Mouse (Mus musculus) CH12.LX (cell line): ENCODE measurements around the gene Tle2. TPM values are rescaled to one million over a fixed set of nuclear protein-coding genes. Genes with fewer than 3 reads are reported as not detected.

Source experiments
- DNase-seq: peaks from one replicate; pipeline ENCODE4 v3.0.0-alpha.2; 2013; ENCODE audit errors: extremely low read depth
- H3K27ac ChIP-seq: 2 replicates; pipeline ENCODE4 v1.5.1; 2012; ENCODE audit warnings: low read depth, mild to moderate bottlenecking, control low read depth, moderate library complexity; ENCODE audit not compliant: insufficient read depth
- H3K27me3 ChIP-seq: replicated peaks from 2 replicates; pipeline ENCODE3; 2012; ENCODE audit warnings: inconsistent platforms
- H3K36me3 ChIP-seq, 2 experiments: replicated peaks in 1 of 2; 2 replicates each; pipeline versions ENCODE3 to v1.6.1; 2012; ENCODE audit warnings: inconsistent platforms in 1 of 2, low read length in 1 of 2, mild to moderate bottlenecking in 1 of 2, mixed read lengths in 1 of 2, moderate library complexity in 1 of 2; ENCODE audit not compliant: control insufficient read depth in 1 of 2, insufficient read depth in 1 of 2
- H3K4me1 ChIP-seq, 2 experiments: 2 replicates each; pipeline ENCODE4 v1.6.1; 2012; ENCODE audit warnings: inconsistent platforms in 1 of 2, moderate library complexity in 1 of 2; ENCODE audit not compliant: insufficient read depth in 2 of 2, control insufficient read depth in 1 of 2
- H3K4me2 ChIP-seq: 2 replicates; pipeline ENCODE4 v1.6.1; 2012; ENCODE audit warnings: low read depth, mild to moderate bottlenecking, control low read depth; ENCODE audit not compliant: poor library complexity, insufficient read depth, severe bottlenecking
- H3K4me3 ChIP-seq, 3 experiments: fragments of 150-350 bp in 1 of 3; sonication (generic) in 1 of 3; replicated peaks in 1 of 3; 2 replicates each; pipeline versions ENCODE3 to v1.5.1; 2011 to 2012; ENCODE audit warnings: low read depth in 2 of 3, low read length in 2 of 3, mild to moderate bottlenecking in 2 of 3, moderate library complexity in 2 of 3, control low read depth in 1 of 3, improper control_type of control experiment in 1 of 3, inconsistent platforms in 1 of 3, mixed read lengths in 1 of 3; ENCODE audit not compliant: poor library complexity in 1 of 3
- H3K79me2 ChIP-seq: replicated peaks from 2 replicates; pipeline ENCODE4 v1.6.1; 2012; ENCODE audit warnings: mild to moderate bottlenecking, moderate library complexity; ENCODE audit not compliant: control insufficient read depth, poor library complexity, insufficient read depth, severe bottlenecking; ENCODE audit errors: extremely low read depth
- H3K9ac ChIP-seq: 2 replicates; pipeline ENCODE4 v1.6.1; 2012; ENCODE audit warnings: low read depth, mild to moderate bottlenecking, control low read depth, moderate library complexity; ENCODE audit not compliant: insufficient read depth
- H3K9me3 ChIP-seq: replicated peaks from 2 replicates; pipeline ENCODE3; 2012; ENCODE audit warnings: low read length, inconsistent platforms, mixed read lengths
- ELF1 ChIP-seq: IDR thresholded peaks from 2 replicates; pipeline ENCODE4 v1.6.1; 2014; ENCODE audit warnings: low read depth, mild to moderate bottlenecking, inconsistent platforms, low read length, improper control_type of control experiment
- HCFC1 ChIP-seq: IDR thresholded peaks from 2 replicates; pipeline ENCODE4 v1.6.1; 2012; ENCODE audit warnings: low read depth, mild to moderate bottlenecking, inconsistent platforms, low read length, improper control_type of control experiment
- IRF4 ChIP-seq: IDR thresholded peaks from 2 replicates; pipeline ENCODE4 v1.6.1; 2014; ENCODE audit warnings: low read depth, mild to moderate bottlenecking, inconsistent platforms, low read length, improper control_type of control experiment
- JUN ChIP-seq: IDR thresholded peaks from 2 replicates; pipeline ENCODE4 v1.6.1; 2011; ENCODE audit warnings: low read depth, mild to moderate bottlenecking, low read length, improper control_type of control experiment, moderate library complexity; ENCODE audit not compliant: insufficient read depth
- KAT2A ChIP-seq: IDR thresholded peaks from 2 replicates; pipeline ENCODE4 v1.6.1; 2012; ENCODE audit warnings: low read length, improper control_type of control experiment, inconsistent platforms; ENCODE audit not compliant: insufficient replicate concordance
- MAFK ChIP-seq: IDR thresholded peaks from 2 replicates; pipeline ENCODE4 v1.6.1; 2011; ENCODE audit warnings: low read length, improper control_type of control experiment; ENCODE audit not compliant: insufficient replicate concordance
- MAX ChIP-seq: IDR thresholded peaks from 2 replicates; pipeline ENCODE4 v1.6.1; 2011; ENCODE audit warnings: low read length, improper control_type of control experiment
- MAZ ChIP-seq: IDR thresholded peaks from 2 replicates; pipeline ENCODE4 v1.6.1; 2012; ENCODE audit warnings: low read depth, mild to moderate bottlenecking, inconsistent platforms, low read length, improper control_type of control experiment, moderate library complexity
- MEF2A ChIP-seq: IDR thresholded peaks from 2 replicates; pipeline ENCODE4 v1.6.1; 2014; ENCODE audit warnings: low read depth, mild to moderate bottlenecking, inconsistent platforms, low read length, improper control_type of control experiment, borderline replicate concordance
- MYC ChIP-seq: IDR thresholded peaks from 2 replicates; pipeline ENCODE4 v1.6.1; 2011; ENCODE audit warnings: low read depth, mild to moderate bottlenecking, improper control_type of control experiment, low read length
- NELFE ChIP-seq: IDR thresholded peaks from 2 replicates; pipeline ENCODE4 v1.6.1; 2011; ENCODE audit warnings: low read depth, low read length, improper control_type of control experiment
- NRF1 ChIP-seq: IDR thresholded peaks from 2 replicates; pipeline ENCODE4 v1.6.1; 2014; ENCODE audit warnings: low read depth, mild to moderate bottlenecking, inconsistent platforms, low read length, improper control_type of control experiment, moderate library complexity
- POLR2A ChIP-seq: IDR thresholded peaks from 2 replicates; pipeline ENCODE4 v1.6.1; 2011; ENCODE audit warnings: low read depth, mild to moderate bottlenecking, improper control_type of control experiment, low read length
- POLR2AphosphoS2 ChIP-seq: IDR thresholded peaks from 2 replicates; pipeline ENCODE4 v1.6.1; 2011; ENCODE audit warnings: low read depth, low read length, improper control_type of control experiment
- RCOR1 ChIP-seq: conservative IDR thresholded peaks from 2 replicates; pipeline ENCODE4 v1.6.1; 2012; ENCODE audit warnings: low read depth, mild to moderate bottlenecking, inconsistent platforms, low read length, improper control_type of control experiment
- SIN3A ChIP-seq: IDR thresholded peaks from 2 replicates; pipeline ENCODE4 v1.6.1; 2012; ENCODE audit warnings: low read length, improper control_type of control experiment, inconsistent platforms
- SMC3 ChIP-seq: IDR thresholded peaks from 2 replicates; pipeline ENCODE4 v1.6.1; 2011; ENCODE audit warnings: low read depth, low read length, improper control_type of control experiment
- TBP ChIP-seq: conservative IDR thresholded peaks from 2 replicates; pipeline ENCODE4 v1.6.1; 2011; ENCODE audit warnings: low read depth, low read length, improper control_type of control experiment
- UBTF ChIP-seq: IDR thresholded peaks from 2 replicates; pipeline ENCODE4 v1.6.1; 2012; ENCODE audit warnings: low read depth, mild to moderate bottlenecking, inconsistent platforms, low read length, improper control_type of control experiment, moderate library complexity
- USF1 ChIP-seq: IDR thresholded peaks from 2 replicates; pipeline ENCODE4 v1.6.1; 2014; ENCODE audit warnings: low read depth, mild to moderate bottlenecking, inconsistent platforms, low read length, improper control_type of control experiment
- ZC3H11A ChIP-seq: IDR thresholded peaks from 2 replicates; pipeline ENCODE4 v1.6.1; 2012; ENCODE audit warnings: low read depth, mild to moderate bottlenecking, inconsistent platforms, low read length, improper control_type of control experiment
- ZKSCAN1 ChIP-seq: IDR thresholded peaks from 2 replicates; pipeline ENCODE4 v1.6.1; 2012; ENCODE audit warnings: low read depth, inconsistent platforms, low read length, improper control_type of control experiment, borderline replicate concordance
- ZMIZ1 ChIP-seq: IDR thresholded peaks from 2 replicates; pipeline ENCODE4 v1.6.1; 2012; ENCODE audit warnings: low read depth, mild to moderate bottlenecking, inconsistent platforms, low read length, improper control_type of control experiment
- ZNF384 ChIP-seq: IDR thresholded peaks from 2 replicates; pipeline ENCODE4 v1.6.1; 2012; ENCODE audit warnings: low read depth, low read length, improper control_type of control experiment, inconsistent platforms
- dilution Hi-C: fragments of 300-500 bp; cut with MboI; formaldehyde crosslinking; loops from 2 replicates; pipeline ENCODE4 v1.14.3; 2020; ENCODE audit warnings: low sequenced_read_pairs; ENCODE audit not compliant: extremely low pct_unique_long_range_greater_than_20kb, extremely low pct_ligation_motif_present
- in situ Hi-C: fragments of 300-500 bp; cut with MboI; formaldehyde crosslinking; loops from 3 replicates; pipeline ENCODE4 v1.14.3; 2019; ENCODE audit warnings: low sequenced_read_pairs, low pct_ligation_motif_present, low pct_unique_long_range_greater_than_20kb, mixed read lengths
- polyA plus RNA-seq: library from polyadenylated mRNA; unstranded; fragments of >175 nt; gene quantifications from 2 replicates; pipeline ENCODE4 v1.2.1, GENCODE M21; 2012; ENCODE audit warnings: low read depth; ENCODE audit not compliant: insufficient read length
- total RNA-seq, 2 experiments: library from RNA; depleted of rRNA; stranded (reverse); fragments of 300-350 nt in 1 of 2; fragments of >200 nt in 1 of 2; gene quantifications; 2 replicates each; pipeline ENCODE4 v1.2.3; 2012 to 2014

Tle2 gene
- total and polyA plus RNA-seq, 3 experiments, result 0.29 to 0.30 TPM; not detected in 1

DNA sequence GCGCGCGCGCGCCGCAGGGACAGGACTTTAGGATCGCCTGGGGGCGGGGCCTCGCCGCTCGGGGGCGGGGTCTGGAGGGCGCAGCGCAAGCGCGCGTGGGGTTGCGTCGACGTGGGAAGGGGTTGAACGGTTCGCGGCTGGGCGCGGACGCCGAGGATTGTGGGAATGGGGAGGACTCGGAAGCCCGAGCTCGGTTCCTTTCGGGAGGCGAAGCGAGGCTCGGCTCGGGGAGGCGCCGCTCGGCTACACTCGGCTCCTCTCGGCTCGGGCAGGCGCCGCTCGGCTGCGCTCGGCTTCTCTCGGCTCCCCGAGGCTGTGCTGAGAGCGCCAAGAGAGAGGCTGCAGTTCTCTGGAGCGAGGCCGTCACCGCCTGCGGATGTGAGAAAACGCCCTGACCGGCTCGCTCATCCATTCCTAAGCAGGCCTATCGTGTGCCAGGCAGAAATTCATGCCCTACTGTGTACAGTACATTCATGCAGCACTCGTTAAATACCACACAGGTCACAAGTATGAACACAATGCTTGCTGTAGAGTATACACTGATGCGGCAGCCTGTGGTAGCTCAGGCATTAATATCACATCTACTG lies 29.1 kb upstream of the Tle2 start, which contains the start of gene Gna11:
TSS of gene Gna11 (minus strand) at position 30 of the 587 bp plus-strand sequence.
- TF ChIP-seq POLR2AphosphoS2 (no peak), HCFC1 (peak; percentile 63; the same call in 1 of the 2 replicates), ZMIZ1 (no peak), MAZ (no peak), NRF1 (peak; percentile 92), IRF4 (peak; percentile 30; the same call in 1 of the 2 replicates), ZC3H11A (no peak), MAX (peak; percentile 29; the same call in 1 of the 2 replicates), KAT2A (0 out of 2 replicates have a peak, but pooled peaks have one; percentile 25), ZKSCAN1 (peak; percentile 95), RCOR1 (no peak), MEF2A (0 out of 2 replicates have a peak, but pooled peaks have one; percentile 16), TBP (no peak), USF1 (no peak), ZNF384 (no peak), ELF1 (peak; percentile 61), SIN3A (no peak; the same call in 1 of the 2 replicates), SMC3 (no peak), MYC (no peak), JUN (no peak), NELFE (peak; percentile 54), POLR2A (peak; percentile 66; the same call in 1 of the 2 replicates), UBTF (no peak), MAFK (no peak)
- peak within 1 kb of the TSS; percentile 66; the same call in 1 of the 2 replicates for H3K27ac ChIP-seq
- H3K9ac ChIP-seq, result peak within 1 kb of the TSS; percentile 98
- peak within 1 kb of the TSS; percentile 48 for H3K4me2 ChIP-seq
- dilution Hi-C loops (no loop called here), in situ Hi-C loops (no loop called here)
- peaks cover 5% of the 10 kb centered on the region for H3K27me3 ChIP-seq
- H3K9me3 ChIP-seq, result no peaks in the 10 kb centered on the region
- H3K79me2 ChIP-seq, result peaks cover 12% of the 10 kb centered on the region
- H3K4me1 ChIP-seq, result peaks cover 7 to 43% of the 10 kb centered on the region in 2 experiments; a peak in 3 of 4 replicates
- DNase-seq, result peak; percentile 95
- peaks cover 0 to 30% of the 10 kb centered on the region in 2 experiments for H3K36me3 ChIP-seq
- peak within 1 kb of the TSS; percentile 73 to 100 (median 84) for H3K4me3 ChIP-seq
